Mouse (Mus musculus) stomach, postnatal 0 days (tissue): ENCODE data around the gene Pcgf2.

Experiments used
- CTCF ChIP-seq: IDR thresholded peaks from 2 replicates; pipeline ENCODE4 v1.5.1; 2016; ENCODE audit warnings: antibody characterized with exemption, low read depth, mild to moderate bottlenecking, moderate library complexity
- EP300 ChIP-seq: optimal IDR thresholded peaks from 2 replicates; pipeline ENCODE3; 2016; ENCODE audit warnings: antibody characterized with exemption

- no peak for TF ChIP-seq CTCF
- TF ChIP-seq EP300 = no peak
Measured at GRCm38 (mm10) chr11:97658751-97659266, 41.5 kb downstream of the Pcgf2 start.
